Mouse (Mus musculus): ENCODE results near the gene Kctd4.
"Not testable (repeated sequence)": the region's sequence is repeated elsewhere in the genome, so short reads cannot be mapped to it uniquely, and the experiment has no call there.

Gene Kctd4

GRCm38 (mm10) chr14:75954766-75955165 lies at the start of gene Kctd4:
TSS of gene Kctd4 (plus strand) at chr14:75955009.
- no peak for DNase-seq (ENCODE audit: low read depth)

DNA sequence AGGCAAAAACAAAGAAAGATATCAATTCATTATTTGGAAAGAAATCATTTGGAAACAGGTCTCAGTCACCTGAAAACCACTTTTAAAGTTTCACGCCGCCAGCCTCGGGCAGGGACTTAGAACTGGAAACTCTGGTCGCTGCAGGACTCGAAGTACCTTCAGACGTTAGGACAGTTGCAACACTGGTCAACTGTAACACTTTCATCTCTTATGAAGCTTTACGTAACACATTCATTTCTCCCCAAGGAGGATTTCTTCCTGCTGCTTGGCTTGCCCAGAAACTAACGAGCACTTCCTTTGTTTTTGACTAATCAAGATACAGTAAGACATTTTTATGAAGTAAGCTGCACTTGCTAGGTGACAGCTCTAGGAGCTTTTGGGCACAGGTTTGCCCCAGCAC lies 47.9 kb upstream of the Kctd4 start:
- no peak for DNase-seq (ENCODE audit: low read depth)

GRCm38 (mm10) chr14:75911968-75912367 lies 42.8 kb upstream of the Kctd4 start:
- no peak for DNase-seq (ENCODE audit: low read depth)

DNA sequence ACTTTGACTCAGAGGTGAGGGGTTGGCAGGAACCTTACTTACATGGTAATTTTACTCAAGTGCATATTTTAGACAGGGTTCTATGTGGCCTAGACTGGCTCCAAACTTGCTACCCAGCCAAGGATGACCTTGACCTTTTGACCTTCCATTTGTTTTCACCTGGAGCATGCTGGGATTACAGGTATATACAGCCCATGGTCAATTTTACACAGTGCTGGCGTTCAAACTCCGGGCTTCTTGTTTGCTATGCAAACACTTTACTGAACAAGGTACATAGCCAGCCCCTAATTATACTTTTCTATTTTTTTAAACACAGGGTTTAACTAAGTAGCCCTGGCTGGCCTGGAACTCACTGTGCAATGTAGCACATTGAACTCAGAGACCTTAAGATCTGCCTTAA lies 42.1 kb upstream of the Kctd4 start:
- DNase-seq (ENCODE audit: low read depth): no peak

GRCm38 (mm10) chr14:75923314-75924052 lies 31.3 kb upstream of the Kctd4 start:
- DNase-seq (ENCODE audit: low read depth): no peak

DNA sequence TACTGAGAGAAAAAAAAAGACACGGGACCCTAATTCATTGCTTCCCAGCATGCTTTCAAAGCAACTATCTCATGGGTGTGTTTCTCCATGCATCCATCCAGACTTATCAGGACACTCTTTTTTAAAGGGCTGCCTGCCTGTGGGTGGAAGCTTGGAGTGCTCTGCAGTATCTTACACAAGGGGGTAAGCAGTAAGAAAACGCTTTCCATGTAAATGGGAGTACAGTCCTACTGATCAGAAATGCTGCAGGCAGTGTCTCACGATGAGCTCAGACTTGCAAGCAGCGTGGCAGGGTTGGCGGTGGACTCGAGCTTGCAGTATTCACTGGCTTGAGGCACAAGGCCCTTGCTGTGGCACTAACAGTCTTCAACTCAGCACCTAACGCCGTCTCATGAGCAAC lies 25.1 kb upstream of the Kctd4 start:
- not testable (repeated sequence) for DNase-seq (ENCODE audit: low read depth)

DNA sequence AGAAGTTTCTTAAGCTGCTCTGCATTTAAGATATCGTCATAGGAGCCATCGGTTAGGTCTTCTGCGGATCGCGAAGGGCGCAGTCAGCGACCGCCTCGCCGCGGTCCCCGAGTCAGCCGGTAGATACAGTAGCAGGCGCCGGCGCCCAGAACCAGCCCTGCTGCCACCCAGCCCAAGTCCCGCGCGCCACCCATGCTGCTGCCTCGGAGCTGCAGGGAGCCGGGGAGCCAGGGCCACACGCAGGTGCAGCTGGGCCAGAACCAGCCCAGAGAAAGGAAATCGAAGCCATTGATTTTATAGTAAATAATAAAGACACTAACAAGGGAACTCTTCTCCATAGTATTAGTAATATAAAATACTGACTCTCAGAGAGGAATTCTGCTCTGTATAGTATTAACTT lies 23.5 kb upstream of the Kctd4 start:
- DNase-seq (ENCODE audit: low read depth): no peak

- no peak for DNase-seq (ENCODE audit: low read depth)
Observed at GRCm38 (mm10) chr14:75934359-75934758, 20.4 kb upstream of the Kctd4 start.

DNA sequence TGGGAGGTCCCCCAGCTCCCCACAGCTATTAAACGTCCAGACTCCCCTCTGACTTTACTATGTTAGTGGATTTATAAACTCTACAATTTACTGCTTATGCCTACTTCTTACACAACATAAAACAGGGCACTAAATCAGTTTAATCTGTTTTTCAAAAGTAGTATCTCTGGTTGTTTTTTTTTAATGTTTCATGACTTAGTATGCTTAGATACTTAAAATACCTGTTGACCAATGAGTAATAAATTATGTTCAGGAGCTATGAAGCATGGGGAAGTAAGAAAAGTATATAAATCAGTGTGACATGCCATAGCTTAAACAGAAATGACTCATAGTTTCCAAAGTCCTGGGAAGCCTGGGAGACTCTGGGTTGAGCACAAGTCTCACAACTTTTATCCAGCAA lies 17.1 kb upstream of the Kctd4 start:
- no peak for DNase-seq (ENCODE audit: low read depth)

DNA sequence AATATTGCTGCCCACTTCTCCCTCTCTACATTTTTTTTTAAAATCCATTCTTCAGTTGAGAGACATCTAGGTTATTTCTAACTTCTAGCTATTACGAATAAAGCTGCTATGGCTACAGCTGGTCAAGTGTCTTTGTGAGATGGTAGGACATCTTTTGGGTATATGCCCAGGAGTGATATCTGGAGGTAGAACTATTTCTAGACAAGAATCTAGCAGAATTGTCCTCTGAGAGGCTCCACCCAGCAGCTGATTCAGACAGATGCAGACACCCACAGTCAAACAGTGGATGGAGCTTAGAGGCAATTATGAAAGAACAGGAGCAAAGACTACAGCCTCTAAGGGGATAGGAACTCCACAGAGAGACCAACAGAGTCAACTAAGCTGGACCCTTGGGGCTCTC lies 13.3 kb upstream of the Kctd4 start:
- no peak for DNase-seq (ENCODE audit: low read depth)

- DNase-seq (ENCODE audit: low read depth): no peak
Observed at GRCm38 (mm10) chr14:75942365-75942764, 12.4 kb upstream of the Kctd4 start.

DNA sequence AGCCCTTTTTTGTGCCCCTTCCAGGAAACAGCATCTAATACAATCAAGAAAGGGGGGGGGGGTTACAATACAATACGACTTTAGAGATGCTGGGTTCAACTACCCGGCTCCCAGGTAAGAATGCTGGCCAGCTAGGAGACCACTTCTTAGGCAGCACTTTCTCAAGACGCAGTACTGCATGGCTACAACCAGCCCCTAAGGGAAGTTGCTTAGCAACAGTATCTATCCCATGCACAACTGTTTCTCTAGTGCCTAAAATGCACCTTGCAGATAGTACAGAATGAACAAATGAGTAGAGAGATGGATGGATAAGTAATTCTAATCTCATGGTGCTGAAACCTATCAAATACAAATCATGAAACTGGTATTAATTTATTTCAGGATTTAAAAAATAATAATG lies 7.1 kb upstream of the Kctd4 start:
- DNase-seq (ENCODE audit: low read depth): no peak

- no peak for DNase-seq (ENCODE audit: low read depth)
Observed at GRCm38 (mm10) chr14:75953011-75953410, 1.8 kb upstream of the Kctd4 start.

DNA sequence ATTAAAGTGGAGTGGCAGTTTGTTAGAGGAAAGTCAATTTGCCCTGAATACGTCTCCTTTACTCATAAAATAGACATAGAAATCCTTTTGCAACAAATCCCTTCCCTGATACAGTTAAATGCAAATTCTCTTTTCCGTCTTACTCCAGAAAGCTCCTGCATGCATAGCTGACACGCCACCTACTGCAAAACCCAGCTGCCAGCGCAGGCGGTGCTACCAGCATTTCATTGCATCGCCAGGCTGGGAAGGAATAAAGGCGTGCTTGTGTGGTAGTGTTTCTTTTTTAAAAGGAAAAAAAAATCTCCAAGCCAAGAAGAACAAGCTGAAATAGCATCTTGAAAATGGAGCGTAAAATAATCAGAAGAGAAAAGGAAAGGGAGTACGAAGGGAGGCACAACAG lies 7.4 kb downstream of the Kctd4 start:
- no peak for DNase-seq (ENCODE audit: low read depth)

GRCm38 (mm10) chr14:75963215-75963614 lies 8.4 kb downstream of the Kctd4 start:
- no peak for DNase-seq (ENCODE audit: low read depth)

GRCm38 (mm10) chr14:75964000-75964399 lies 9.2 kb downstream of the Kctd4 start:
- no peak for DNase-seq (ENCODE audit: low read depth)

GRCm38 (mm10) chr14:75964433-75964832 lies 9.6 kb downstream of the Kctd4 start:
- no peak for DNase-seq (ENCODE audit: low read depth)

DNA sequence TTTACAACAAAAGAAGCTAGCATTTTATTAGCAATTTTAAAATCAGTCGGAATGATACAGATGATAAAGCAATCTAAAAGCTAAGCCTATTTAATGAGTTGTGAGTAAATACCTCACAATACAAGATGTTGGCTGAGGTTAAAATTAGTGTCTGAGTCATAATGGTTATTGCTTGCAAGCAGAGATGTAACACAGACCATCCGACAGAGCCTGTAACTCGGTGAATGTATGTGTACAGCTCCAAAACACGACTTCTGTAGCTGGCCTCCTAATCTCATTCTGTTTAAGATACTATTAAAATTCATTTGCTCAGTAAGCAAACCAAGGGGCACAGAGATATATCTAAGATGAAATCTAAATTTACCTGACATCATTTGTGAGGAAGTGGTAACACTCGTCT lies 12.5 kb downstream of the Kctd4 start:
- DNase-seq (ENCODE audit: low read depth): no peak

- DNase-seq (ENCODE audit: low read depth): no peak
Observed at GRCm38 (mm10) chr14:75976107-75976506, 21.3 kb downstream of the Kctd4 start.

DNA sequence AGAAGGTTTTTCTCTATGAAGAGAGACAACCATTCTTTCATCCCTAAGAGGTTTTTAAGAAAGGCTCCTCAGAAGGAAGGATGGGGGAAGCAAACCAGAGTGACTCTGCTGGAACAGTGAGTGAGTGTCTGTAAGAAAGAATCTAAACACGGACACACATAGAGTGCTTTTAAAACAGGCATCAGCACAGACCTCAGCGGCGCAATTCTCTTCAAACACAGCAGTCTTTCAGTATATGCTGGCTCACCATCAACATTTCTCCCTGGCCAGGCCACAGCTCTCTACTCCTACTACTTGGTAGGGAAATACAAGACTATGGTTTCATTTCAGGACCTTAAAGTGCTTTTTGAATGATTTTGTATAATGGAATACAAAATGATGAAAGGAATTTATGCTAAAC lies 26.4 kb downstream of the Kctd4 start:
- DNase-seq (ENCODE audit: low read depth): no peak

GRCm38 (mm10) chr14:75983891-75984290 lies 29.1 kb downstream of the Kctd4 start:
- no peak for DNase-seq (ENCODE audit: low read depth)

- DNase-seq (ENCODE audit: low read depth): no peak
Observed at GRCm38 (mm10) chr14:75985112-75985511, 30.3 kb downstream of the Kctd4 start.

- no peak for DNase-seq (ENCODE audit: low read depth)
Observed at GRCm38 (mm10) chr14:75986878-75987483, 32.2 kb downstream of the Kctd4 start.

- no peak for DNase-seq (ENCODE audit: low read depth)
Observed at GRCm38 (mm10) chr14:75989168-75989567, 34.4 kb downstream of the Kctd4 start.

Measured in c-Kit-positive CD71-negative TER-119-negative erythroid progenitor cells, embryonic 14.5 days (primary cell).